Mouse (Mus musculus) WW6 (cell line): ENCODE data around the gene Gpr152.
"Not testable (repeated sequence)": the region's sequence is repeated elsewhere in the genome, so short reads cannot be mapped to it uniquely, and the experiment has no call there.

Experiments used
- DNase-seq: peaks from one replicate; pipeline ENCODE4 v3.0.0-alpha.2; 2013; ENCODE audit warnings: low read depth, low spot score

Gpr152 gene

GRCm38 (mm10) chr19:4131075-4131474 is 8.5 kb upstream of the Gpr152 start:
- DNase-seq: no peak

- no peak for DNase-seq
These were observed 7.8 kb upstream of the Gpr152 start for GRCm38 (mm10) chr19:4131768-4132167.

- DNase-seq: no peak
These were observed 5.2 kb upstream of the Gpr152 start for GRCm38 (mm10) chr19:4134354-4134753.

GRCm38 (mm10) chr19:4135229-4135962 is 4.2 kb upstream of the Gpr152 start:
- DNase-seq: not testable (repeated sequence)

- not testable (repeated sequence) for DNase-seq
These were observed 3.6 kb upstream of the Gpr152 start for GRCm38 (mm10) chr19:4135963-4136345.

GRCm38 (mm10) chr19:4136463-4136862 is 3.1 kb upstream of the Gpr152 start:
- no peak for DNase-seq

GRCm38 (mm10) chr19:4137913-4138312 is 1.7 kb upstream of the Gpr152 start:
- DNase-seq: no peak

- DNase-seq: no peak
These were observed 560 bp downstream of the Gpr152 start for GRCm38 (mm10) chr19:4140147-4140546.

- DNase-seq: no peak
These were observed 3.0 kb downstream of the Gpr152 start for GRCm38 (mm10) chr19:4142416-4143173.

GRCm38 (mm10) chr19:4143759-4144268 is 4.2 kb downstream of the Gpr152 start, which contains the start of gene Cabp4:
Gene Cabp4, minus strand, starts transcription at chr19:4144033.
- DNase-seq: no peak

GRCm38 (mm10) chr19:4144550-4145498 is 5.2 kb downstream of the Gpr152 start:
- DNase-seq: no peak

GRCm38 (mm10) chr19:4145936-4146335 is 6.3 kb downstream of the Gpr152 start:
- no peak for DNase-seq

GRCm38 (mm10) chr19:4146366-4147021 is 6.9 kb downstream of the Gpr152 start:
- no peak for DNase-seq

- no peak for DNase-seq
These were observed 7.4 kb downstream of the Gpr152 start for GRCm38 (mm10) chr19:4147022-4147405.

- no peak for DNase-seq
These were observed 8.3 kb downstream of the Gpr152 start for GRCm38 (mm10) chr19:4147782-4148490.

GRCm38 (mm10) chr19:4148491-4148806 is 8.9 kb downstream of the Gpr152 start, which contains the start of gene Coro1b:
Gene Coro1b, plus strand, starts transcription at chr19:4148619.
- peak; percentile 75 for DNase-seq

- no peak for DNase-seq
These were observed 9.2 kb downstream of the Gpr152 start for GRCm38 (mm10) chr19:4148819-4149218.

GRCm38 (mm10) chr19:4149283-4149682 is 9.7 kb downstream of the Gpr152 start:
- DNase-seq: no peak

GRCm38 (mm10) chr19:4149764-4150461 is 10.3 kb downstream of the Gpr152 start:
- no peak for DNase-seq
